Mouse (Mus musculus) kidney, embryonic 14.5 days (tissue): ENCODE measurements at regions not wholly inside any gene's neighbourhood (a gene's known extent, or its start where the extent isn't known, plus 50 kb on each side); places are given as distances from the start of the nearest gene placed in this dataset.
A peak's percentile ranks its signal among the peaks of the same experiment; 100 is the strongest.
"Not testable (repeated sequence)": the region's sequence is repeated elsewhere in the genome, so short reads cannot be mapped to it uniquely, and the experiment has no call there.

Source experiments
- ATAC-seq: fragments of 200-750 bp; cut with Nextera tagmentation; 2 replicates; pipeline ENCODE4 v1.8.0; 2017; ENCODE audit warnings: moderate number of reproducible peaks, mild to moderate bottlenecking, moderate TSS enrichment, moderate library complexity; ENCODE audit not compliant: low FRiP score, low TSS enrichment
- H3K27ac ChIP-seq: fragments of 300-500 bp; sonication (generic); 2 replicates; pipeline ENCODE4 v1.5.1; 2014; ENCODE audit warnings: low read depth, mild to moderate bottlenecking, low read length, moderate library complexity, mixed read lengths
- H3K27me3 ChIP-seq: fragments of 300-500 bp; sonication (generic); 2 replicates; pipeline ENCODE4 v1.6.1; 2014; ENCODE audit warnings: mild to moderate bottlenecking, low read length; ENCODE audit not compliant: control insufficient read depth, insufficient read depth
- H3K36me3 ChIP-seq: fragments of 300-500 bp; sonication (generic); 2 replicates; pipeline ENCODE4 v1.6.1; 2014; ENCODE audit warnings: low read length, mixed read lengths; ENCODE audit not compliant: control insufficient read depth, insufficient read depth
- H3K4me1 ChIP-seq: fragments of 300-500 bp; sonication (generic); 2 replicates; pipeline ENCODE4 v1.6.1; 2014; ENCODE audit warnings: low read length, mixed read lengths; ENCODE audit not compliant: control insufficient read depth, insufficient read depth
- H3K4me2 ChIP-seq: fragments of 300-500 bp; sonication (generic); replicated peaks from 2 replicates; pipeline ENCODE4 v1.6.1; 2014; ENCODE audit warnings: low read depth, mild to moderate bottlenecking, low read length
- H3K4me3 ChIP-seq: fragments of 300-500 bp; sonication (generic); 2 replicates; pipeline ENCODE4 v1.5.1; 2014; ENCODE audit warnings: mild to moderate bottlenecking, low read length
- H3K9ac ChIP-seq: fragments of 300-500 bp; sonication (generic); 2 replicates; pipeline ENCODE4 v1.6.1; 2014; ENCODE audit warnings: low read depth, mild to moderate bottlenecking, low read length, moderate library complexity
- H3K9me3 ChIP-seq: fragments of 300-500 bp; sonication (generic); 2 replicates; pipeline ENCODE4 v1.6.1; 2016; ENCODE audit warnings: low read length; ENCODE audit not compliant: control insufficient read depth
- WGBS: fragments of 180-500 bp; shearing (Covaris S2); extraction: QIAGEN DNeasy Blood & Tissue Kit; methylation state at CpG from one replicate; pipeline ENCODE4 v1.1.7; 2014; 5-methylcytosine and 5-hydroxymethylcytosine counted together

DNA sequence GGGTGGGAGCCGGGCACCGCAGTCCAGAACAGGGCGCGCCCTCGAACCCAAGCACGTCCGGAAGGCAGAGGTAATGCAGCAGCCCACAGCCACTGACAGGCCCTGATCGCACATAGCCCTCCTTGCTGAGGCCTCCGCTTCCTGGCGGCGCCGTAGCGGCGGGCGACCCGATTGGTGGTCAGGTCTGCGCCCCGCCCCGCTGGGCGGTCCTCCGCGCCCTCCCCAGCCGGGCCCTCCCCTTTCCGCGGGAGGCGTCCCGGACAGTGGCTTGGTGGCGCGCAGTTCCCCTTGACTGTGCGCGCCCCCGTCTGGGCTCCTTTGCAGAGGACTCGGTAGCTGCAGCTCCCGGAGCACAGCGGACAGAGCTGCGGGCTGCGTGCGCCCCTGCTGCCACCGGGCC is 375.5 kb upstream of the Asap2 start:
- H3K4me3 ChIP-seq: peak overlapping the region; percentile 34
- H3K4me1 ChIP-seq, H3K9ac ChIP-seq, ATAC-seq, H3K27ac ChIP-seq, H3K36me3 ChIP-seq, H3K27me3 ChIP-seq, H3K4me2 ChIP-seq, H3K9me3 ChIP-seq: not testable (repeated sequence)
- WGBS: 0% methylated on average over 11 of the region's 39 CpGs
